Mouse (Mus musculus) layer of hippocampus, postnatal 14 days (tissue): ENCODE measurements around the gene Zc3h4. TPM values are rescaled to one million over a fixed set of nuclear protein-coding genes. Genes with fewer than 3 reads are reported as not detected.
"Not testable (repeated sequence)": the region's sequence is repeated elsewhere in the genome, so short reads cannot be mapped to it uniquely, and the experiment has no call there.

Experiments
- DNase-seq, 2 experiments: peaks; one replicate each; pipeline ENCODE4 v3.0.0; 2021 to 2022; ENCODE audit warnings: low spot score in 2 of 2, mixed read lengths in 1 of 2
- long read RNA-seq, 2 experiments: library from polyadenylated mRNA; stranded (forward); transcript quantifications; one replicate each; pipeline ENCODE4 v2.0.0; 2021
- total RNA-seq, 2 experiments: library from RNA; stranded (reverse); gene quantifications; 2 replicates each; pipeline ENCODE4 v1.2.3; 2021

Gene Zc3h4
- total RNA-seq, result 10 to 100 TPM; 49.0 to 54.2 TPM
- long read RNA-seq, experiment 1, partial matches to known transcripts, result 1 of 9 reads
- long read RNA-seq, experiment 1, other reads (novel, unspliced or antisense), result 8 of 9 reads
- long read RNA-seq, experiment 2, partial matches to known transcripts, result 0 of 8 reads
- long read RNA-seq, experiment 2, other reads (novel, unspliced or antisense), result 8 of 8 reads

DNA sequence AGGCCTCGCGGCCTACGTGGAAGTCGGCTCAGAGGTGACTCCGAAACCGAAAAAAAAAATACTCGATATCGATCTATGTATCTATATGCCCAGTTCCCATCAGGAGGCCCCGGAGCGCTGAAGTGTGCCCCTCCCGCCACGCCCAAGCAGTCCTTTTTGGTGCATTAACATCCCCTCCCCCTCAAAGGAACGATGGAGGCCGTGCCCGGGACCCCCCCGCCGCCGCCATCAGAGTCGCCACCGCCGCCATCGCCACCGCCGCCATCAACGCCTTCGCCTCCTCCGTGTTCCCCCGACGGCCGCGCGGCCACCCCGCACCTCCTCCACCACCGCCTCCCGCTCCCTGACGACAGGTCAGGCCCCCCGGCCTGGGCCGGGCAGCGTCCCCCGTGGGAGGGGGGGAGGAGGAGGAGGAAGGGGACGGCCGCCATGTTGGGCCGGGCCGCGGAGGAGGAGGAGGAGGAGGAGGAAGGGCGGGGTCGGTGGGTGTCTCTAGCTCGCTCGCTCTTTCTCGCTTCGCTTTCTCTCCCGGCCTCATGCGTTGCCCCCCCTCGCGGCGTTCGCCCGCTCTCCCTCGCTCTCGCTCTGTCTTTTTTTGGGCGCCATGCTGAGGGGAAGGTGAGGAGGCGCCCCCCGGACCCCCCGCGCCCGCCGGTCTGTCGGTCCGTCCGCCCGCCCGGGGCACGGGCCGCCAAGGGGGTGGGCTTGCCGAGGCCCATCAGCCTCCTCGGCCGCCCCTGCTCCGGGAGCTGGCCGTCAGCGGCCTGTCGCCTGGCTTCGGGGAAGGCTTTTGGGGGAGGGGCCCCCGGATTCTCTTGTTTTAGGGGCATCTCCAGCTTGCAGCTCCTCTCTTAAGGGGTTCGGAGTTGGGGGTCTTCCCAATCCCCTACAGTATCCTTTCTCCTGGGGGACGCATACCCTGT, at the start of gene Zc3h4:
TSS of gene Zc3h4 (plus strand) at position 222 of the 923 bp plus-strand sequence.
- peak; percentile 89 to 90 for DNase-seq

DNA sequence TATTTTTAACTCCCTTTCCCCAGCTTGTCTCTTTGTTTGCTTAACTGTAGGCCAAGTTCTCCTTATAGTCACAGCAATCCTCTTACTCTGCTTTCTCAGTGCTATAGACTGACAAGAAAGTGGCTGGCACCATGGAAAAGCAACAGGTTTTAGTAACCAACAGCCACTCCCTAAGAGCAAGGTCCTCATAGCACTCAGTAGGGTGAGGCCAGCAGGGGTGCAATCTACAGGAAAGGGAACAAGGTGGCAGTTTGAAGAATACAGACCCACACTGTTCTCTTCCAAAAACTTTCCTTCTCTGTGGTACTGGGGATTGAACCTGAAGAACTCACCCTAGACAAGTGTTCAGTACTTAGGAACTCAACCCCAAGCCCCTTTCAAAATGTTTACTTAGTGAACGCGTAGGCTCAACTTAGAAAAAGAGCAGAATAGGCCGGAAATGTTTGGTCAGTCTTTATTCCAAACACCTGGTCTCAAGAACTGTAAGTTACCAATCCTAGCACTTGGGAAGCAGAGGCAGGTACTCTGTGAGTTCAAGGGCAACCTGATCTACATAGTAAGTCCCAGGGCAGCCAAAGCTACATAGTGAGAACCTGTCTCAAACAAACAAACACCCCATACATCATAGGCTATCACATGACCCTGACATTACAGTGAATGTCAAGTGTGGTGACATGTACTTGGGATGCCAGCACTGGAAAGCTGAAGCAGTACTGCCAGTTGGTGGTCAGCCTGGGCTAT, 44.7 kb upstream of the Zc3h4 start:
- DNase-seq, result no peak

DNA sequence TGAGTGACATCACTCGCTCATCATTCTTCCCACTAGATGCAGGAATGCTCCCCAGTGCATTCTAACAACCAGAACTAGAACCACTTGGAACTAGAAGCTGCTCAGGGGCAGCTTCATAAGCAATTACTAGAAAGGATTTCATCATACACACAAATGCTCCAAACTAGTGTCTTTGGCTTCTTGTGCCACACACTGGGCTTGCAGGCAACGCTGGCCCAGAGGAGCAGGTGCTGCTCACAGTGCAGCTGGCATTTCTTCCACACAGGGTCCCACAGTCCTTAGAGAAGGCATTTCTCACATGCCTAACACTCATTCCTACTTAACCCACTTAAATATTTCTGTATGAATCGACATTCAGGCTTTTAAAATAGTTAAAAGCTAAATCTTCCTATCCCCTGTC, 43.1 kb upstream of the Zc3h4 start:
- DNase-seq, result no peak

DNA sequence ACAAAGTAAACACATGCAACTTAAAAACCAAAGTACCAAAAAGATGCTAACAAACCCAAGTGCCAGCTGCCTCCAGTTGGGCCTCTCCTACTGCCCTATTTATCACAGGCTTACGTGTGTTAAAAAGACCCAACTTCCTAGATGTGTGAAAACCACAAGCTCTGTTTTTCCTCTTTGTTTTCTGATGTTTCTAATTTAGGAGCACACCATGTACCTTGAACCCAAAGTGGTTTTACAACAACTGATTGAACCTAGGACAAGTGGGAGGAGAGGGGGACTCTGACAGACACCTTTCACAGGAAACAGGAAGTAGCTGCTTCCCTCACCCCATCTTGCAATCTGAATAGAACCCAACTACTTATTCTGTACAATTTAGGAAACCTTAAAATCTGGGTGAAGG, 36.4 kb upstream of the Zc3h4 start:
- no peak for DNase-seq

DNA sequence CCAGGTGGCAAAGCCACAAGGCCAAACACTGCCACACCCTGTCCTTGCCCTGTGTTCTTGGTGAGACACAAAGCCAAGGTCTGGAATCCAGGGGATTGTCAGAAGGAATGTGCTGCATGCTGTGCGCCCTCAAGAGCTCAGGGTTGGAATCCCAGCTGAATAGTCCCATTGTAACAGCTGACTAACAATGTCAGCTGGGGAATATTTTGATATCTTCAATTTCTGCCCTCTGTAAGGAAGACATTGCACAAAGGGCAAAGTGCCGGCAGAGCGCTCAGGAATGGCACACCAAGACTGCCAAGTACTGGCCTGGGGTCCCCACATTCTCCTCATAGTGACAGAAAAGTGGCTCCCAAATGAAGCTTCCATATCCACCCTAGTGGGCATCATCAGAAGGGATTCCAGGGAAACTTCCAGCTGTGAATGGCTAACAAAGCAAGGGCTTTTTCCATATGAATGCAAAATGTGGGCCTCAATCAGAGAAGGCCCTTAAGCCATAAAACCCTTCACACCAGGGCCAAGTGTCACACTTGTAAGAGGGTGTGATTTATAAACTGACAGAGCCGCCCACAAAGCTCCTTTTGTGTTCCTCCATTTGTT, 35.7 kb upstream of the Zc3h4 start:
- no peak for DNase-seq

DNA sequence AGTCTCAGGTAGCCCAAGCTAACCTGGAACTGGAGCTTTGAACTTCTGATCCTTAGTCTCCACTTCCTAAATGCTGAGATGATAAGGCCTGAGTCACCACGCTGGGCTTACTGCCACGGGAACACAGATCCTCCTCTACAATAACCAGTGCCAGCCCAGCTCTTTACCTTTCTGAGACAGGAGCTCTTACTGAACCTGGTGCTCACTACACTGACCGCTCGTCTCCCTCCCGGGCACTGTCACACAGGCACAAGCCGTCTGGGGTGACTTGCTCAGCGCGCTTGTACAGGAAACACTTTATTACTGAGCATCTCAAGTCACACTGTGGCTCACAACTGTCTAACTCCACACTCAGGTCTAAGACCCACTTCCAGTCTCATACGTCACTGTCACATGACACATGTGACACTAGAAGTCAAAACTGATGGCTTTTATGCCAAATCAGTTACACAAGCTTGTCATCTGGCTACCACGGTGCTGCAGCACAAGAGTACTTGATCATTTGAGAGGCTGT, 34.5 kb upstream of the Zc3h4 start:
- no peak for DNase-seq

DNA sequence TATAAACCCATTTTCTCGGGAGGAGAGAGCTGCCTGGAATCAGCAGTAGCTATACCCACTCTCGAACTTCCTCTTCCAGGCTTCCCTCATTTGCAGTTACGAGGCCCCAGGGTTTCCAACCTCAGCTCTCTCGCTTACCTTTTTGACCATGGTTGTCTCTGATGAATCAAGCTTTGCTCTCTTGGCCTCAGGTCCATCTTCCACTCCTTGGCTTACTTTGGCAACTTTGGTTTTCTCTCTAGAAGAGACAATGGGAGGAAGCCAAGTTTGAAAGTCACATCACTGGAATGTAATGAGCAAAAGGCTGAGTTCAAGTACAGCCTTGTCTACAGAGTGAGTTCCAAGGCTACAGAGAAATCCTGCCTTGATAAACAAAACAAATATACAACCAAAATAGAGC, 34.0 kb upstream of the Zc3h4 start:
- DNase-seq, result no peak

DNA sequence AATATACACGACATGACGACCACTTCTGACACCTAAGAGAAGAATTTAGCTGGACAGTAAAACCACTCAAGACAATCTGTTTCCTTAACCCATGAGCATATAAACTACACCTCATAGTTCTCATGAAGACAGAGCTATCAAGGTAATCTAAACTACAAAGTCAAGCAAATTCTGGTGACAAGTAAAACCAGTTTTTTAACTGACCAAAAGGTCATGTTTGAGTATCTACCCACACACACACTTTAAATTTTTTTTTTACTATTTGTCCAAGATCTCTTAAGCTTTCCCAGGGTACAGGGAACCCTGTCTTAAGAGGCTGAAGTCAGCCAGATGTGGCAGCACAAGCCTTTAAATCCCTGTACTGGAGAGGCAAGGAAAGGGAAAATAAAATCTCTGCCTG, 31.9 kb upstream of the Zc3h4 start:
- no peak for DNase-seq

DNA sequence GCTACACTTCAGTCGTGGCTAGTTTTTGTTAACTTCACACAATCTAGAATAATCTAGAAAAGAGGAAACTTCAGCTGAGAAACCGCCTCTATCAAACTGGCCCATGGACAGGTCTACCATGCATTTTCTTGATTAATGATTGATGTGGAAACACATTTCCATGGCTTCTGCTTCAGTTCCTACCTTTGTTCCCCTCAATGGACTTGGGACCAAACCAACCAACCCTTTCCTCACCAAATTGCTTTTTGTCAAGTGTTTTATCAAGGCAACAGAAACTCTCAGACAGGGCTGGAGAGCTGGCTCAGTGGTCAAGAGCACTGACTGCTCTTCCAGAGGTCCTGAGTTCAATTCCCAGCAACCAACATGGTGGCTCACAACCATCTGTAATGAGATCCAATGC, 30.1 kb upstream of the Zc3h4 start:
- no peak for DNase-seq

DNA sequence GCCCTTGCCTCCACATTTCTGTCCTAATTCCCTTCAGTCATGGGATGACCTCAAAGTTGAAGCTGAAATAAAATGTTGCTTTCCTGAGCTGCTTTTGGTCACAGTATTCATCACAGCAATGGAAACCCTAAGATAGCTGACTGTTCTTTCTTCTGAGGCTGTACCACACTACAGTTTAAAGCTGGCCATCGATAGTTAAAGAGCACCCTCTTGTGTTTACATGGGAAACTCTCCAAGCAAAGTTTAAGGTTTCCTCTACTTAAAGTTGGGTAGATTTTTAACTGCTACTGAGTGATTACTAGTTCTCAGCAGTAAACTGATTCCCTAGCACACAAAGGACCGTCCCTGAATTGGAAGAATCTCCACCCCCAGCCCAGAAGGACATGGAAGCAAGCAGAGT, 27.0 kb upstream of the Zc3h4 start:
- no peak for DNase-seq

DNA sequence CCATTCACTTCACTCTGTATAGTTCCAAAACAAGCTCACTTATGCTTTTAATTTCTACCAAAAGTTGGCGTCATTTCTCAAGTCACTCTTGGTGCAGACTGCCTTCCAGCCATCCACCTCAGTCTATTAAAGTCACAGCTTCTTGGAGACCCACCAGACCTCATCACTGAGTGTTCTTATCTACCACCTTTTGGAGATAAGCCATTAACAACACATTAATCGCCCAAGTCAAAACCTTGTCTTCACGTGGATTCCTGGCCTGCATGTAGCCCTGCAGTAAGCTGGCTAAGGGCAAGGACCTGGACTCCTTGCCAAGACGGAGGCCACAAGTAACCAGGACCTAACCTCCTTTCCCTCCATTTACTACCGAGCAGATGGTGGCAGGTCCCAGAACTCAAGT, 25.7 kb upstream of the Zc3h4 start:
- no peak for DNase-seq

DNA sequence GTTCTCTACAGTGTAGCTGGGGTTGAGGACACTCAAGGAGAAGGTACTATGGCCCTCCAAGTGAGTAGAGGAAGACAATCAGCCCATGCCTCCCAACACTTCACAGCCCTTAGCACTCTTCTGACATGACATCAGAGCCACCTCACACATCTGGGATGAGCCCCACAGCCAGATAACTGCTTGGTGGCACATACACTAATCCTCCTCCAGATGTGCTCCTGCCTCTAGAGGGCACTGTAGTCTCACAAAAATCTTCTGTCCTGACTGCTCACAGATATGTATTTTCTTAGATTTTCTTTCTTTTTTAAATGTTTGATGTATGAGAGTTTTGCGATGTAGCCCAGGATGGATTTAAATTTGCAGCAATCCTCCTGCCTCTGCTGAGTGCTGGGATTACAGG, 24.2 kb upstream of the Zc3h4 start:
- no peak for DNase-seq

DNA sequence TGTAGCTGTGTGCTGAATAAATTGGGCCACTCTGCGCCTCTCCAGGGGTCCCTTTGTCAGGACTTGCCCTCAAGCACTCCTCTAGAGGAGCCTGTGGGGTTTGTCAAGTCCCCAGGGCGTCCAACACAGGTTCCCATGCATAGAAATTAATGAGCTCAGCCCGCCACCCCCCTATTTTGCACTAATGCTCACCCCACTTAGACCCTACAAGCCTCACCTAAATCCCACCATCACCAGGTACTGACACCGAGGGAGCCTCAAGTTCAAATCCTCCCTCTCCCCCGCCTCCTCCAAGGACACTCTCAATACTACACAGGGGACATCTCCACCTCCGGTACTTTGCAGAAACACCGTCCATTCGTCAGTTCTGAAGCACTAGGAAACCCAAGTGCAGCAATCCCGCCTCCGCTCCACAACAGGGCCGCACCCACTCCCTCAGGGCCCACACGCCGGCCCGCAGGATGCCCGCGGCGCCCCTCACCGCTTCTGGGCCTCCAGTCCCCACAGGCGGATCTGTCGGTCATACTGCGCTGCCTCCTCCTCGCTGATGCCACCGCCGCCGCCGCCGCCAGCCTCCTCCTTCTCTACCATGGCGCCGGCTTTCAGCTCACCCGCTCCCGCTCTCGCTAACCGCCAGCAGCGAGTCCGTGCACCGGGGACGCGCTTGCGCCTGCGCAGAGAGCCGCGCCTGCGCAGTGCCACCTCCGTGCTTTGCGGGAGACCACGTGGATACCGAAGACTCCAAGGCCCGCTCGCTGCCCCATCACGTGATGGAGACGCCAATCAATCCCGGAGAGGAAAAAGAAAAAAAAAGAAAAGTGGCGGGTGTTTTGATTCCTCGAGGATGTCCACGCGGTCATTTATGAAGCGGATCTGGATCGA, 13.3 kb upstream of the Zc3h4 start, which contains the start of gene Sae1:
TSS of gene Sae1 (minus strand) at position 647 of the 882 bp plus-strand sequence.
- peak; percentile 95 to 97 for DNase-seq

DNA sequence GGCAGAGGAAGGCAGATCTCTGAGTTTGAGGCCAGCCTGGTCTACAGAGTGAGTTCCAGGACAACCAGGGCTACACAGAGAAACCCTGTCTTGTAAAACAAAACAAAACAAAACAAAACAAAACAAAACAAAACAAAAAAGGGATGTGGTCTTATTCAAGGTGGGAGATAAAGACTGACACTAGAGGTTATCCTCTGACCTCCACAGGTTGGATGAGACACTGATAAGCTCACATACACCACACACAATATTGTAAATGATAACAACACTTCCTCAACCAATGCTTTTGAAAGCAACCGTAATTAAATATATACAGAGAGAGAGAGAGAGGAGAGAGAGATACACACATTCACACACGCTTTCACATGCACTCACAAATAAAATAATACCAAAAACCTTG, 10.8 kb upstream of the Zc3h4 start:
- DNase-seq, result not testable (repeated sequence)

DNA sequence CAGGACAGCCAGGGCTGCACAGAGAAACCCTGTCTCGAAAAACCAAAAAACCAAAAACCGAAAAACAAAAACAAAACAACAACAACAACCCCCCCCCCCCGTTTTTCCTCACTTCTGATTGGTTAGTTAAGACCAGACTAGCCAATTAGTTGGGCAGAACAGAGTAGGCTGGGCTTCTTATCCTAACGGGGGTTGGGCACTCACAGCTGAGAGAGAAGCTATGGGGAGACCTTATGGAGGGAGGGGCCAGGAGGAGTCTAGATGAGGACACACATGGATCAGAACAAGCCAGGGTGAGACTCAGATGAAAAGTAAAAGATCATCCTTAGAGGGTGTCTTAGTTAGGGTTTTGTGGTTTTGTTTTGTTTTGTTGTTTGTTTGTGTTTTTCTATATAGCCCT, 7.8 kb upstream of the Zc3h4 start:
- DNase-seq, result no peak

DNA sequence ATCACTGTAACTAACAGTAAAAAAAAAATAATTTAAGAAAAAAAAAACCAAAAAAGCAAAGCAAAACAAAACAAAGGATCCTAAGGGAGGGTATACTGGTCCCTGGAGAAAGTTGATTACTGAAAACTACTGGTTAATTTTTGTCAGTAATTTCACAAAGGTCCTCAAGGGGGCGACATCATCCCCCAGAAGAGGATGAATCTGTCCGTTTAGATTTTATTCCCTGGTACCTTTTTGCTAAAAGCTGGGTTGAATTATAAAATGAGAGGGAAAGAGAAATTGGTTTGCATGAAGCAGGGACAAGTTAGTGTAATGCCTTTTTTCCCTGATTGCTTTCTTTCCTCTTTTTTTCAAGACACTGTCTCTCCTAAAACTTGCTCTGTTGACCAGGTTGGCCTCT, 4.8 kb upstream of the Zc3h4 start:
- DNase-seq, result peak in 1 of 2 experiments; percentile 70

DNA sequence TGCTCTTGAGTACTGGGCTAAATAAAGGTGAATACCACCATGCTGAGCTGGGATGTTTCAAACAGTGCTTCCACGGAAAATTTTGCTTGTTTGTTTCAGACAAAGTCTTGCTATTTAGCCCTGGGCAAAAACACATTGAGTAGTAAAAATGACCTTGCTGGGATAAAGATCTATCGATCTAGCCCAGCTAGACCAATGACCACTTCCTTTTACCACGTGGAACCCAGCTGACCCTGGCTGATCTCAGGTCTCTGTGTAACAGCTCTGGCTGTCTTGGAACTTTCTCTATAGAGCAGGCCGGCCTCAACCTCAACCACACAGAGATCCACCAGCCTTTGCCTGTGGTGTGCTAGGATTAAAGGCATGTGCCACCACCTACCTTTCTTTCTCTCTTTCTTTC, 3.2 kb upstream of the Zc3h4 start:
- DNase-seq, result no peak

DNA sequence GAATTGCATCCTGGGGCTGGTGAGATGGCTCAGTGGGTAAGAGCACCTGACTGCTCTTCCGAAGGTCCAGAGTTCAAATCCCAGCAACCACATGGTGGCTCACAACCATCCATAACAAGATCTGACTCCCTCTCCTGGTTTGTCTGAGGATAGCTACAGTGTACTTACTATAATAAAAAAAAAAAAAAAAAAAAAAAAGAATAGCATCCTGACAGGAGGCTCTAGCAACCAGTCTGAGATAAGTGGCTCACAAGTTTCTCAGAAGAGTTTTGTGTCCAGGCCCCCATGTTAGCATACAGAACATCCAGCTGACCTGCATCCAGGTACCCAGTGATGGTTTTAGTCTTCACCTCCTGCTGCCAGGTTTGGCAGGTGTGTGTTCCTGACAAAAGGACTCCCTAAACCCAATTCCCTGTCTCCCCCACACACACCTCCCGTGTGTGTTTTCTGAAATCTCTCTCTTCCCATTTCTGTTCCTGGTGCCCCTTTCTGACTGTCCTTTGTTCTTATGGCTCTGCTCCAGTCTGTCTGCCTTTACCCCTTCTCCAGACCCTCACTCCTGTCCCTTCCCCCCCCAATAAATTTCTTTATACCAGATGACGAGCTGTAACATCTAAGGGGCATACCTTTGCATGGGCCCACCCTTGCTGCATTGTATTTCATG, 2.2 kb upstream of the Zc3h4 start:
- DNase-seq, result no peak

DNA sequence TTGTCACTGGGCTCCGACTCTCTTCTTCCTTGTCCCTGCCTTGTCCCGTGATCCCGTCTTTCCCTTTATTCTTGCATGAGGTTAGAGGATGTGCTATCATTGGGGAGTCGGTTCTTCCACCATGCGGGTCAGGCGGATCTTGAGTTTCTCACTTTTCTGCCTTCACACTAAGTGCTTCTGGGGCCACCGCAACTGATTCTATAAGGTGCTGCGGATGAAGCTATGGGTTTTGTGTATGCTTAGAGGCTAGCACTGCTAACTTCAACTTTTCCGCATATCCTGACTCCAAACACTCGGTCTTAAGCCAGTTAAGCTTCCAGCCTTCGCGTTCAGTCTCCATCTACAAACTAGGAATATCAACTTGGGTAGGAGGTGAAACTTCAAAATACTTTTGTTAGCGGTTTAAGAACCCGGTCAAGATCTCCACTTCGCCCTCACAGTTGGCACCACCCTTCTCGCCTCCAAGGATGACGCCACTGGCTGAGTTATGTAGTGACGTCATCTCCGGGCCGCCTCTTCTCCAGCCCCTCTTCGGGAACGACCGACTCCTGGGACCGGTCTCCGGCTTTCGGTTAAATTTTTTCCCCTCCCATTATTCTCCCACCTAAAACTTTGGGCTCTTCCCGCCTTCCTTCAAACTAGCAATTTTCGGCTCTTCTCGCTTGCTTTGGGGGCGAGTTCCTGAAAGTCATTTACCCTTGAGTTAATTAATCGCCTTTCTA, 1.5 kb upstream of the Zc3h4 start:
- DNase-seq, result peak in 1 of 2 experiments; percentile 93
